Mouse (Mus musculus): ENCODE data around the gene A930017K11Rik.

Gene A930017K11Rik

GRCm38 (mm10) chr17:25958771-25959494, 6.6 kb upstream of the A930017K11Rik start:
- no peak for DNase-seq

- DNase-seq, result no peak
Measured at GRCm38 (mm10) chr17:25957586-25958051, 5.3 kb upstream of the A930017K11Rik start.

DNA sequence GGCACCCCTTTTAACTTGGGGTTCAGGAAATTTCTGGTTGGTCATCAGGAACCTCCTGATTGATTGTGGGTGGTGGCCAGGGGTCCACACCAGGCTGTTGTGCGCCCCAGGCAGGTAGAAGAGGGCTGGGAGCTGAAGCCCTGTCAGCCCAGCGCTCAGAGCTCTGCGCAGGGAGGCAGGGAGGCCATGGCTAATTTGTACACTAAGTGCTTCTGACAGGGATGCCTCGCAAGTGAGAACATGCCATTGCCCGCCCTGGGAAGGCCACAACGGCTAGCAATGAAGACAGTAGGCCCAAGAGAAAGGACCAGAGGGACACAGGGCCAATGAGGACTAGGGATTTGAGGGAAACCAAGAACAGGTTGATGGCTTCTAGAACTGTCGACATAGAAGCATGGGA, 4.3 kb upstream of the A930017K11Rik start:
- no peak for DNase-seq

DNA sequence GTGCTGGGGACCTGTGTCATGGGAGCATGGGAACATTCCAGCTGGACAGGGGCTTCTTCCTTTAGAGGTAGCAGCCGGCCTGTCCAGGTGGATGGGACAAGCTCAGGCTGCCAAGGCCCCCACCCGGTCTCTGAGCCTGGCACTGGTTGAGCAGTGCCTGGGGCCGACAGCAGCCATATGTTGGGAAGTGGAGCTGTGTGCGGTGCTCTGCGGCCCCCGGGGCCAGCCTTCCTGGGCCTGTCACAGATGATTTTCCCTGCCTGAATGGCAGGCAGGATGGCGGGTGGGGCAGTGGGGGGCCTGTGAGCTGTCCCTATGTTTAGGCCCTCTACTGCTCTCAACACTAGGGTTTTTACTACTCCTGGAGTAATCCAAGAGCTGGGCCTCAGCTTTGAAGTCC, 3.8 kb upstream of the A930017K11Rik start:
- no peak for DNase-seq

DNA sequence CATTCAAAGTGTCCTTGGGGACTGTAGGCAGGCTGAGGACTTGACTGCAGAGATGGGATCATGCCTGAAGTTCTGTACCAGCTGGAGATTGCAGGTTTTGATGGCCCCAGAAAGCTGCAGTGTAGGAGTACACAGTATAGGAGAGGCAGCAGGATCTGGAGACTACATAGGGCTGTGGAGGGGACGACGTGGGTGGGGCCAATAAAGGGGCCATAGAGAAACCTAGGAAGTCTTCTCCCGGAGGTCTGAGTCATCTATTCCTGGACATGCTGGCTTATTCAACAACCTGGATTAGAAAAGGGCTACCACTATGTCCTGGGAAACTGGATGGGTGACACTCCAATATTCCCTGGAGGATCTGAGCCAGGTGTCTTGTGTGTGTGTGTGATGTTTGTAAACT, 3.4 kb upstream of the A930017K11Rik start:
- DNase-seq, result no peak

DNA sequence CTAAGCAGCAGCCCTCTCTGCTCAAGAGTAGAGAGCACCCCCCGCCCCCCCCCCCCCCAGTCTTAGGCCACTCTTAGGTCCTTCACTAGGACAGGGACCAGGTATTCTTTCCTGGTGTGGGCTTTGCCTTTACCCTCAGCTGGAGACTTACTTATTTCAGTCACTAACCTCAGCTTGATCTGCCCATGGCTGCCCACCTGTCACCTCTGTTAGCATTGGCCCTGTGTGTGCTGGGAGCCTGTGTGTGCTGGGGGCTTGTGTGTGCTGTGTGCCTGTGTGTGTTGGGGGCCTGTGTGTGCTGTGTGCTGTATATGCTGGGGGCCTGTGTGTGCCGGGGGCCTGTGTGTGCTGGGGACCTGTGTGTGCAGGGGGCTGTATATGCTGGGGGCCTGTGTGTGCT, 2.3 kb upstream of the A930017K11Rik start:
- DNase-seq, result no peak

DNA sequence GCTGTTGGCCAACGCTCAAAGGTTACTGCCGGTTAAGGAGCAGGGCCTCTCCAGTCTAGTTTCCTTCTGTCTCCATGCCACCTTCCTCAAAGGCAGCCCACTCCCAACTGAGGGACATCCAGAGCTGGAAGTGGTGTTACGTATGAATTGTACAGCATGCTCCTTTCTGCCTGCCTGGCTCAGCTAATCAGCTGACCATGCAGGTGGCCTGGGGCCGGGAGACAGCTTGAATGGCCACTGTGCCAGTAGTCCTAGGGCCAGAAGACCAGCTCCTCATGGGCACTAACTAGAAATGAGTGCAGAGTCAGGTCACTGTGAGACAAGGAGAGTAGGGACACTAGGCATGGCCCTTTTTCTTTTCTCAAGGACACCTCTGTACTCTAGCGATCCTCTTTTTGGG, 796 bp upstream of the A930017K11Rik start:
- DNase-seq, result no peak

GRCm38 (mm10) chr17:25951225-25951802, 1.1 kb downstream of the A930017K11Rik start:
- no peak for DNase-seq

DNA sequence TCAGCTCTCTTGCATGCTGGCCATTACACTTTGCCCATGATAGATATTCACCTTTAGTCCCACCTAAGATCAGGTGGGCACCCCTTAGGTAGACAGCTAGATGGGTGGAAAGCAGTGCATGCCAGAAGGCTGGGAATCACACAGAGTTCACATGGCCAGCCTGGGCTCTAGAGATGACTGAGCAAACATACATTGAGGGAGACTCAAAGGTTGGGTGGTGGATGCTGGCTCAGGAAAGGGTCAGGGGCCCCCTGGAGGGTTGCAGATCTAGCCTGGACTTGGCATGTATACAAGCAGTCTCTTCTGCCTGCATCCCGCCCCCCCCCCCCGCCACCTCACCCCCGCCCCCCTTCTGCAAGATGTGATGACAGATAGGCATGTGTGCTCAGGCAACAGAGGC, 1.7 kb downstream of the A930017K11Rik start:
- DNase-seq, result no peak

DNA sequence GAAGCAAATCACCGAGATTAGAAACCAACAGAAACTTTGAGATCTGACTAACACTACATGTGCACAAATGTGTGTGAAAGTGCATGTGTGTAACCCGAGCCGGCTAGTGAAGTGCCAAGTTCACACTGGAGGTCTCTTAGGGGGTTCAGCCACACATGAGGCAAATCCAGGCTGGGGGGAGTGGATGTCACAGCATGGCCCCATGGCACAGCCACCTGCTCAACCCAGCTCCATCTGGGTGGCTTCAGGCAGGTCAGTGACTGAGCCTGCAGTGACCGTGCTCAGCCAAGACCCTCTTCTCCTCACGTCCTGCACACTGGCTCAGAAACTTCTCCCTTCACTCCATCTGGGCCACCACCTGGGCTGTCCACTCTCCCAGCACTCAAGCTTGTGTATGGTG, 2.4 kb downstream of the A930017K11Rik start:
- no peak for DNase-seq

DNA sequence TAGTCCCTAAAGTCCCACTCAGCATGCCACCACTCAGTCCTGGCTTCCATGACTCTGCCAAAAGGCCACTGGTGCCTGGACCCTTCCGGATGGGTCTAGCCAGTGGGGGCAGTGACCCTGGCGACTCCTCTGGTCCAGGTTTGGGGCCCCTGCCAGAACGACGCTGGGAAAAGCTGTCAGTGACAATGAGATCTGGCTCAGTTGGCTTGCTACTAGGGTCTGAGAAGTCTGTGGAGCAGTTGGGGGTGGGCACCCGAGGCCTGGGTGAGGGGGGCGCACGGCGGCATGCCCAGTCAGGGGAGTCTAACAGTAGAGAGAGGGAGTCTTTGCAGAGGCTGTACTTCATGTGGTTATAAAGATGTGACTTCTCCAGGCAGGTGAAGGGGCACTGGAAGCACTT, 4.3 kb downstream of the A930017K11Rik start:
- DNase-seq, result no peak

DNA sequence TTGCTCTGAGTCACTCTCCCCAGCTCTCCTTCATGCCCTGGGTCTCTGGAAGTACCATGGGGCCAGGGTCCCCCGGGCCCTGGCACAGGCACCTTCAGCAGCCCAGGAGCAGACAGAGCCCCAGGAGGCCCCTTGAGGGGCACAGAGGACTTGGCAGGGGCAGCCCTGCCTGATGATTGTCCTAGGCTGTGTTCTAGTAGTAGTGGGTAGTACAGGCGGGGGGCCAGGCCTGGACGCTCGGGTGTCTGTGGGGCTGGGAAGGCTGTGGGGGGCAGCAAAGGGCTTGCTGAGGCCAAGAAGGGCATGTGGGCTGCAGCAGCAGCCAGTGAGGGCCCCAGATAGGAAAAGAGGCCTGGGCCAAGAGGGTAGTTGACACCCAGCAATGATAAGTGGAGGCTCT, 4.8 kb downstream of the A930017K11Rik start:
- DNase-seq, result no peak

DNA sequence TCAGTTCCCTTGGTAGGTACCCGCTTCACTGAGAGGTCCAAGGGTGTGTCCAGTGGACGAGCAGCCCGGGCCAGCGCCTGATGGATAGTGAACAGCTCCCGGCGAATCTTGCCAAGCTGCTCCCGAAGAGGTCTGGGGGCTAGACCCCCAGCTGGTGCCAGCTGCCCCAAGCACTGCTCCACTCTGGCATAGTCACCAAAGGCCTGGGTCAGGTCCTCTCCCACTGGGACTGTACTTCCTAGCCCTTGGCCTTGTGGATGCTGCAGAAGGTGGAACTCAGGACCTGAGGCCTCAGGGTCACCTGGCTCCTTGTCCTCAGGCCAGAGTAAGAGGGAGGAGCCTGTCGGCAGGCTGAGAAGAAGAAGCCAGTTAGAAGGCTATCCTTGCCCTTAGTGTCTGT, 5.5 kb downstream of the A930017K11Rik start:
- no peak for DNase-seq

DNA sequence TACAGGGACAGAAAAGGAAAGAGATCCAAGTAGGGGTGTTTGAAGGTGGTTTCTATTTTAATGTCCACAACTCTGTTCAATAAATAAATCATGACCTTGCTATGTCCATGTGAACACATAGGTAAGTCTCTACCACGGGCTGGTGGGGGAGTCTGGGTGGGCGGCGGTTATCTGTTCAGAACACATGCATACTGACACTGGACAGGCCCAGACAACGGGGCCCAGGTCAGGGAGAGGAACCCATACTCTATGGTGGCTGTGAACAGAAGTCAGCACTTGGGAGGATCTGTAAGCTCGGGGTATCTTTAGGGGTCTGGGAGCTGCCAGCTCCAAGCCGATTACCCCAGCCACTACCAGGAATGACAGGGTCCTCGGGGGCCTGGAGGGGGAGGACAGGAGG, 6.0 kb downstream of the A930017K11Rik start:
- no peak for DNase-seq

GRCm38 (mm10) chr17:25945517-25946155, 6.7 kb downstream of the A930017K11Rik start:
- no peak for DNase-seq

GRCm38 (mm10) chr17:25944366-25945163, 7.8 kb downstream of the A930017K11Rik start, which contains the start of the genes Pigq and Nhlrc4:
Gene Pigq, minus strand, starts transcription at chr17:25944936.
Gene Nhlrc4, minus strand, starts transcription at chr17:25944961.
- DNase-seq, result no peak

- DNase-seq, result no peak
Measured at GRCm38 (mm10) chr17:25943769-25944168, 8.6 kb downstream of the A930017K11Rik start.

DNA sequence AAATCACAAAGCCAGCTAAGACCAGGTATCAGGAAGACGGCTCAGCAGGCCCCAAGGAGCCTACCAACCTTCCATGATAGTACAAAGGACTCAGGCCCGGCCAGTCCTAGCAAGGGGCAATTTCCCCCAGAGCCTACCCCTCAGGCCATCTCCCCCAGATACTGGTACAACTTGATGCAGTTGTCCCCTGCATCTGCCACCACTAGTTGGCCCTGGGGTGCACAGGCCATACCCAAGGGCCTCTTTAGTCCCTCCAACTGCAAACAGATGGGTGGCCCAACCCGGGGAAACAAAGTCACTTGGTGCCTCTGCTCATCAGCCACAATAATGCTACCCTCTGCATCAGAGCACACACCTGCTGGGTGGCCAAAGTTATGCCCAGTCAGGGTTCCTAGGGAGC, 9.1 kb downstream of the A930017K11Rik start:
- no peak for DNase-seq

GRCm38 (mm10) chr17:25942597-25943151, 9.7 kb downstream of the A930017K11Rik start:
- DNase-seq, result no peak

- DNase-seq, result peak; percentile 88 to 89
Measured at GRCm38 (mm10) chr17:25941511-25942241, 10.7 kb downstream of the A930017K11Rik start.

DNA sequence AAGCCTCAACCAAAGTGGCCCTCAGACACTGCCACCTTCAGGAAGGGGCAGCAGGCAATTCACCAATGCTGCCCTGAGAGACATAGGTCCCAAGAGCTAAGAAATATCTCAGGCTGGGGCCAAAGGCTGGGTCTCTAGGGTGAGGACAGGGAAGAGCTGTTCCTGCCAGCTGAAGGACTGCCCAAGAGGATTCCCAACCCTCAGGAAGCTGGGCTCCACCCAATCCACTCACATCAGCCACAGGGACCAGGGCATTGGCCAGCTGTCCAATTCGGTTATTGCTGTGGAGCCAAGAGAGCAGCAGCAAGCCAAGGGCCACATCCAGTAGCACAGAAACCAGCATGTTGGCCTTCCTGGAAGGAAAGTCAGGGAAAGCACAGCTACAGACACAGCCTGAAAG, 17.8 kb downstream of the A930017K11Rik start:
- no peak for DNase-seq

DNA sequence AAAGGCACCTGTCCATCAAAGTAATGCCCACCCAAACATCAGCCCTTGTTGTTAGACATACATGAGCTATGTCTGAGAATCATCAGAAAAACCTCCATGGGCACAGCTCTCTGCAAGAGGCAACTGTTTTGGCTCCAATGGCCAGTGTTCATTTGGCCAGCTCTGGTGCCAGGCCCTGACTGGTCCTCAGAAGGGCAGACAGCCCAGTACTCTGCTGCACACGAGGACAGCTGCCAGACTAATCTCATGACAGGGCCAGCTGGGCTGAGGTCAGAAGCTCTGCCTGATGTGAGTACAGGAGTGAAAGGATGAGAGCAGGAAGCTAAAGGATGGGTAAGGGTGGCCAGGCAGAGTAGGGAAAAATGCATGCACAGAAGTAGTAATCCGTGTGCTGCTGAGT, 27.0 kb downstream of the A930017K11Rik start:
- no peak for DNase-seq
